Mouse (Mus musculus) stomach, postnatal 0 days (tissue): ENCODE measurements at regions not wholly inside any gene's neighbourhood (a gene's known extent, or its start where the extent isn't known, plus 50 kb on each side); places are given as distances from the start of the nearest gene placed in this dataset.

Experiments
- ATAC-seq: fragments of 200-750 bp; cut with Nextera tagmentation; 2 replicates; pipeline ENCODE4 v1.8.0; 2017; ENCODE audit not compliant: low FRiP score, low TSS enrichment
- DNase-seq: peaks from one replicate; pipeline ENCODE4 v3.0.0-alpha.2; 2016; ENCODE audit warnings: low spot score
- H3K27ac ChIP-seq: fragments of 300-500 bp; sonication (generic); replicated peaks from 2 replicates; pipeline ENCODE4 v1.5.1; 2014; ENCODE audit warnings: mild to moderate bottlenecking, control low read depth
- H3K27me3 ChIP-seq: fragments of 300-500 bp; sonication (generic); 2 replicates; pipeline ENCODE4 v1.6.1; 2014; ENCODE audit warnings: low read length; ENCODE audit not compliant: control insufficient read depth, insufficient read depth
- H3K36me3 ChIP-seq: fragments of 300-500 bp; sonication (generic); 2 replicates; pipeline ENCODE4 v1.6.1; 2014; ENCODE audit warnings: low read length, mixed read lengths; ENCODE audit not compliant: control insufficient read depth, insufficient read depth
- H3K4me1 ChIP-seq: fragments of 300-500 bp; sonication (generic); replicated peaks from 2 replicates; pipeline ENCODE4 v1.6.1; 2014; ENCODE audit warnings: antibody characterized with exemption; ENCODE audit not compliant: control insufficient read depth, insufficient read depth
- H3K4me2 ChIP-seq: fragments of 300-500 bp; sonication (generic); replicated peaks from 2 replicates; pipeline ENCODE4 v1.6.1; 2014; ENCODE audit warnings: low read depth, mild to moderate bottlenecking, control low read depth, moderate library complexity
- H3K4me3 ChIP-seq: fragments of 300-500 bp; sonication (generic); 2 replicates; pipeline ENCODE4 v1.5.1; 2014; ENCODE audit warnings: low read depth, low read length, control low read depth
- H3K9ac ChIP-seq: fragments of 300-500 bp; sonication (generic); 2 replicates; pipeline ENCODE4 v1.6.1; 2014; ENCODE audit warnings: mild to moderate bottlenecking, low read length, control low read depth, mixed read lengths
- H3K9me3 ChIP-seq: fragments of 300-500 bp; sonication (generic); 2 replicates; pipeline ENCODE4 v1.6.1; 2016; ENCODE audit warnings: low read length; ENCODE audit not compliant: control insufficient read depth
- CTCF ChIP-seq: IDR thresholded peaks from 2 replicates; pipeline ENCODE4 v1.5.1; 2016; ENCODE audit warnings: antibody characterized with exemption, low read depth, mild to moderate bottlenecking, moderate library complexity
- EP300 ChIP-seq: optimal IDR thresholded peaks from 2 replicates; pipeline ENCODE3; 2016; ENCODE audit warnings: antibody characterized with exemption
- WGBS: fragments of 180-500 bp; shearing (Covaris S2); extraction: QIAGEN DNeasy Blood & Tissue Kit; methylation state at CpG from one replicate; pipeline ENCODE4 v1.1.7; 2014; 5-methylcytosine and 5-hydroxymethylcytosine counted together

DNA sequence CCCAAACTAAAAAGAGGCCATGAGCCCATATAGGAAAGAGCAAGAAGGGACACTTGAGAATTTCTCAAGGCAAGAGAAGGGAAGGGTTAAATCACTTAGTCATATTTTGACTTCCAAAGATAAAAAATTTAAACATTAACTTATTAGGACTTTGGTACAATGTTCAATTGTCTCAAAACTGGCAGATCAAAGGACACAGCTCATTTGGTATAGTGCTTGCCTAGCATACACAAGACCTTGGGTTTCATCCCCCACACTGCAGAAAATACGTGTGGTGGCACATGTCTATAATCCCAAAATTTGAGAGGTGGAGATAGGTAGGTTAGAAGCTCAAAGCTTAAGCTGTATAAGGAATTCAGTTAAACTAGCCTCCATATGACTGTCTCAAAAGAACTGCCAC, 658.4 kb upstream of the Pfkp start:
- H3K9me3 ChIP-seq: no peaks in the 10 kb centered on the region
- H3K9ac ChIP-seq: no peak overlapping the region
- TF ChIP-seq CTCF (no peak), EP300 (no peak)
- H3K4me2 ChIP-seq: no peak overlapping the region
- DNase-seq: no peak
- no peaks in the 10 kb centered on the region for H3K27me3 ChIP-seq
- ATAC-seq: 0 out of 2 replicates have a peak, but pooled peaks have one; percentile 42
- no peaks in the 10 kb centered on the region for H3K4me1 ChIP-seq
- no peaks in the 10 kb centered on the region for H3K36me3 ChIP-seq
- no peak overlapping the region for H3K27ac ChIP-seq
- 56% methylated on average over 1 of the region's 1 CpGs for WGBS
- no peak overlapping the region for H3K4me3 ChIP-seq

DNA sequence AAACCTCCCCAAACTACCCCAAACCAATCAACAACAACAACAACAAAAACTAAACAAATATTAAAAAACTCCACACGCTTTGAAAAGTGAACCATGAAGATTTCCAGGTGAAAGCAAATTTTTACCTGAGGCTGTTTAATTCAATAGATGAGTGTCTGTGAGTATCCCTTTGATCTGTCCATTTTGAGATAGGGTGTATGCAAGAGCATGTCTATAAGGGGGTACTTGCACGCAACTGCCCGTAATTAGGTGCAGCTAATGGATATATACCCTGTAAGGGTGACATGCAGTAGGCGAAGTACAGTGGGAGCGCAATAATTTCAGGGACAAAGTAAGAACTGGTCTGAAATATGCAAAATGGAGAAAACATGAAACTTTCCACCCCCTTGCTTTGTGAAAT, 658.8 kb upstream of the Pfkp start:
- H3K9ac ChIP-seq: no peak overlapping the region
- H3K4me3 ChIP-seq: no peak overlapping the region
- H3K27me3 ChIP-seq: no peaks in the 10 kb centered on the region
- WGBS: 90% methylated on average over 5 of the region's 5 CpGs
- TF ChIP-seq EP300 (no peak), CTCF (no peak)
- no peak overlapping the region for H3K27ac ChIP-seq
- no peak for ATAC-seq
- no peak for DNase-seq
- no peaks in the 10 kb centered on the region for H3K9me3 ChIP-seq
- no peaks in the 10 kb centered on the region for H3K4me1 ChIP-seq
- no peak overlapping the region for H3K4me2 ChIP-seq
- no peaks in the 10 kb centered on the region for H3K36me3 ChIP-seq

DNA sequence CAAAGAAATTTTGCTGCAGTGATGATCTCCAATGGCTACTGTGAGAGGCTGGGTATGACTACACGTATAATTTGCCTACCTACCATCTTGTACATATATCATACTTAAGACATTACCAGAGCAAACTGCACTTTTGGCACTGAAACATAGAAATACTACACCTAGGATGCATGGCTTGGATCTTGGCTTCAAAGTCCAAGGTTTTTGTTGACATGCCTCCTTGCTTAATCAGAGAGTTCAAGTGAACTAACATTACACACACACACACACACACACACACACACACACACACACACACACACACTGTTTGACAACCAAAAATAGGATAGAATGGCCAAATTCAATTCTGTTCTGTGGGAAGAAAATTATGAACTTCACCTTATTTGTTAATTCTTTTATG, 664.9 kb upstream of the Pfkp start:
- no peak overlapping the region for H3K4me2 ChIP-seq
- H3K27ac ChIP-seq: no peak overlapping the region
- H3K27me3 ChIP-seq: no peaks in the 10 kb centered on the region
- DNase-seq (peak; percentile 23), ATAC-seq (peak; percentile 53; the same call in 1 of the 2 replicates)
- no peaks in the 10 kb centered on the region for H3K4me1 ChIP-seq
- no peak overlapping the region for H3K9ac ChIP-seq
- no peaks in the 10 kb centered on the region for H3K36me3 ChIP-seq
- H3K4me3 ChIP-seq: no peak overlapping the region
- no peaks in the 10 kb centered on the region for H3K9me3 ChIP-seq
- TF ChIP-seq EP300: no peak
- TF ChIP-seq CTCF: no peak
- 58% methylated on average over 1 of the region's 1 CpGs for WGBS

DNA sequence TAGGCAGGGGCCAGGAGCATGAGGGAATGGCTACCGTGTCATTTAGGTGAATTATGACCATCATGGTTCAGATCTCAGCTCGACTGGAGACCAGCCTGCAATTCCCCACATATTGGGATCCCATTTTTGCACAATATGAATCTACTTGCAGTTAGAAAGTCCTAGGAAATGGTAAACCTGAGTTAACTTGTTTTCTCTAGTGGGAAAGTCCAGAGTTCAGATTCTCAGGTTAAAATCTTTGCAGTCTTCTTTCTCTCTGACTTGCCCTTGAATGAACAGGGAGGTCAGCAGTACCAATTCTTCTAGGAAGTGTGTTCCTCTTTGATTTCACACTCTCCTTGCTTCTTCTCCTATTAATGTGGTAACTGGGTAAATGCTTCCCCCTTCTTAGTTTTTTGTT, 681.6 kb upstream of the Pfkp start:
- no peak overlapping the region for H3K27ac ChIP-seq
- H3K9me3 ChIP-seq: no peaks in the 10 kb centered on the region
- no peak overlapping the region for H3K9ac ChIP-seq
- TF ChIP-seq CTCF (no peak), EP300 (no peak)
- ATAC-seq: no peak
- no peaks in the 10 kb centered on the region for H3K27me3 ChIP-seq
- DNase-seq: no peak
- WGBS: 60% methylated on average over 2 of the region's 2 CpGs
- no peaks in the 10 kb centered on the region for H3K4me1 ChIP-seq
- no peak overlapping the region for H3K4me2 ChIP-seq
- no peak overlapping the region for H3K4me3 ChIP-seq
- H3K36me3 ChIP-seq: no peaks in the 10 kb centered on the region

- ATAC-seq: no peak
- TF ChIP-seq EP300 (no peak), CTCF (no peak)
- no peak overlapping the region for H3K4me2 ChIP-seq
- H3K4me3 ChIP-seq: no peak overlapping the region
- no peaks in the 10 kb centered on the region for H3K36me3 ChIP-seq
- no peaks in the 10 kb centered on the region for H3K9me3 ChIP-seq
- DNase-seq: no peak
- no peaks in the 10 kb centered on the region for H3K27me3 ChIP-seq
- no peak overlapping the region for H3K27ac ChIP-seq
- H3K9ac ChIP-seq: no peak overlapping the region
- H3K4me1 ChIP-seq: no peaks in the 10 kb centered on the region
- 66% methylated on average over 1 of the region's 1 CpGs for WGBS
Measured at GRCm38 (mm10) chr13:7345760-7346159, 697.2 kb upstream of the Pfkp start.

DNA sequence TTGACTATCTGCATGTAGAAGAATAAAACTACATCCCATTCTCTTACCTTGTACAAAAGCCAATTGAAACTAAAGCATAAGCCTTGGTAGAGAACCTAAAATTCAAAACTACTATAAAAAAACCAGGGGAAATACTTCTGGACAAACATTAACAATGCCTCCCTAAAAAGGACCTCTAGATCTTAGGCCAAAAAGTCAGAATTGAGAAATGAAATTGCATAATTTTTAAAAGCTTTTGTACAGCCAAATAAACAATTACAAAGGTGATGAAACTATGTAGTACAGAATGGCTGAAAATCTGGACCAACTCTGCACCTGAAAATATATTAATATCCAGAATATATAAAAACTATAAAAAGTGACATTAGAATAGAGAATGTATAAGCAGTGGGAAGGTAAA, 699.9 kb upstream of the Pfkp start:
- Histone ChIP-seq H3K9ac (no peak overlapping the region), H3K4me2 (no peak overlapping the region), H3K4me3 (no peak overlapping the region), H3K4me1 (no peaks in the 10 kb centered on the region), H3K36me3 (no peaks in the 10 kb centered on the region), H3K27me3 (no peaks in the 10 kb centered on the region), H3K27ac (no peak overlapping the region), H3K9me3 (no peaks in the 10 kb centered on the region)
- TF ChIP-seq CTCF (no peak), EP300 (no peak)
- DNase-seq (no peak), ATAC-seq (no peak)
